Mouse (Mus musculus) CH12.LX (cell line): ENCODE results near the gene E2f3. TPM values are rescaled to one million over a fixed set of nuclear protein-coding genes. Genes with fewer than 3 reads are reported as not detected.

Experiments
- DNase-seq: peaks from one replicate; pipeline ENCODE4 v3.0.0-alpha.2; 2013; ENCODE audit errors: extremely low read depth
- H3K27ac ChIP-seq: 2 replicates; pipeline ENCODE4 v1.5.1; 2012; ENCODE audit warnings: low read depth, mild to moderate bottlenecking, control low read depth, moderate library complexity; ENCODE audit not compliant: insufficient read depth
- H3K27me3 ChIP-seq: replicated peaks from 2 replicates; pipeline ENCODE3; 2012; ENCODE audit warnings: inconsistent platforms
- H3K36me3 ChIP-seq, 2 experiments: replicated peaks in 1 of 2; 2 replicates each; pipeline versions ENCODE3 to v1.6.1; 2012; ENCODE audit warnings: inconsistent platforms in 1 of 2, low read length in 1 of 2, mild to moderate bottlenecking in 1 of 2, mixed read lengths in 1 of 2, moderate library complexity in 1 of 2; ENCODE audit not compliant: control insufficient read depth in 1 of 2, insufficient read depth in 1 of 2
- H3K4me1 ChIP-seq, 2 experiments: 2 replicates each; pipeline ENCODE4 v1.6.1; 2012; ENCODE audit warnings: inconsistent platforms in 1 of 2, moderate library complexity in 1 of 2; ENCODE audit not compliant: insufficient read depth in 2 of 2, control insufficient read depth in 1 of 2
- H3K4me2 ChIP-seq: 2 replicates; pipeline ENCODE4 v1.6.1; 2012; ENCODE audit warnings: low read depth, mild to moderate bottlenecking, control low read depth; ENCODE audit not compliant: poor library complexity, insufficient read depth, severe bottlenecking
- H3K4me3 ChIP-seq, 3 experiments: fragments of 150-350 bp in 1 of 3; sonication (generic) in 1 of 3; replicated peaks in 1 of 3; 2 replicates each; pipeline versions ENCODE3 to v1.5.1; 2011 to 2012; ENCODE audit warnings: low read depth in 2 of 3, low read length in 2 of 3, mild to moderate bottlenecking in 2 of 3, moderate library complexity in 2 of 3, control low read depth in 1 of 3, improper control_type of control experiment in 1 of 3, inconsistent platforms in 1 of 3, mixed read lengths in 1 of 3; ENCODE audit not compliant: poor library complexity in 1 of 3
- H3K79me2 ChIP-seq: replicated peaks from 2 replicates; pipeline ENCODE4 v1.6.1; 2012; ENCODE audit warnings: mild to moderate bottlenecking, moderate library complexity; ENCODE audit not compliant: control insufficient read depth, poor library complexity, insufficient read depth, severe bottlenecking; ENCODE audit errors: extremely low read depth
- H3K9ac ChIP-seq: 2 replicates; pipeline ENCODE4 v1.6.1; 2012; ENCODE audit warnings: low read depth, mild to moderate bottlenecking, control low read depth, moderate library complexity; ENCODE audit not compliant: insufficient read depth
- H3K9me3 ChIP-seq: replicated peaks from 2 replicates; pipeline ENCODE3; 2012; ENCODE audit warnings: low read length, inconsistent platforms, mixed read lengths
- BHLHE40 ChIP-seq: IDR thresholded peaks from 2 replicates; pipeline ENCODE4 v1.6.1; 2011; ENCODE audit warnings: mild to moderate bottlenecking, low read depth, low read length, improper control_type of control experiment
- CHD1 ChIP-seq: IDR thresholded peaks from 2 replicates; pipeline ENCODE4 v1.6.1; 2012; ENCODE audit warnings: low read depth, low read length, improper control_type of control experiment, inconsistent platforms
- CHD2 ChIP-seq: IDR thresholded peaks from 2 replicates; pipeline ENCODE4 v1.6.1; 2011; ENCODE audit warnings: low read length, improper control_type of control experiment
- CTCF ChIP-seq, 2 experiments: IDR thresholded peaks in 1 of 2; conservative IDR thresholded peaks in 1 of 2; 2 replicates each; pipeline ENCODE4 v1.5.1; 2011 to 2012; ENCODE audit warnings: low read depth in 2 of 2, low read length in 2 of 2, improper control_type of control experiment in 1 of 2, inconsistent platforms in 1 of 2, mild to moderate bottlenecking in 1 of 2, moderate library complexity in 1 of 2
- E2F4 ChIP-seq: IDR thresholded peaks from 2 replicates; pipeline ENCODE4 v1.6.1; 2011; ENCODE audit warnings: low read depth, low read length, improper control_type of control experiment; ENCODE audit not compliant: insufficient replicate concordance
- ELF1 ChIP-seq: IDR thresholded peaks from 2 replicates; pipeline ENCODE4 v1.6.1; 2014; ENCODE audit warnings: low read depth, mild to moderate bottlenecking, inconsistent platforms, low read length, improper control_type of control experiment
- EP300 ChIP-seq: IDR thresholded peaks from 2 replicates; pipeline ENCODE4 v1.6.1; 2011; ENCODE audit warnings: low read length, improper control_type of control experiment
- ETS1 ChIP-seq: conservative IDR thresholded peaks from 2 replicates; pipeline ENCODE4 v1.6.1; 2012; ENCODE audit warnings: low read depth, mild to moderate bottlenecking, inconsistent platforms, low read length, improper control_type of control experiment, moderate library complexity
- HCFC1 ChIP-seq: IDR thresholded peaks from 2 replicates; pipeline ENCODE4 v1.6.1; 2012; ENCODE audit warnings: low read depth, mild to moderate bottlenecking, inconsistent platforms, low read length, improper control_type of control experiment
- IRF4 ChIP-seq: IDR thresholded peaks from 2 replicates; pipeline ENCODE4 v1.6.1; 2014; ENCODE audit warnings: low read depth, mild to moderate bottlenecking, inconsistent platforms, low read length, improper control_type of control experiment
- JUN ChIP-seq: IDR thresholded peaks from 2 replicates; pipeline ENCODE4 v1.6.1; 2011; ENCODE audit warnings: low read depth, mild to moderate bottlenecking, low read length, improper control_type of control experiment, moderate library complexity; ENCODE audit not compliant: insufficient read depth
- JUND ChIP-seq: conservative IDR thresholded peaks from 2 replicates; pipeline ENCODE4 v1.6.1; 2011; ENCODE audit warnings: low read depth, low read length, improper control_type of control experiment
- KAT2A ChIP-seq: IDR thresholded peaks from 2 replicates; pipeline ENCODE4 v1.6.1; 2012; ENCODE audit warnings: low read length, improper control_type of control experiment, inconsistent platforms; ENCODE audit not compliant: insufficient replicate concordance
- MAFK ChIP-seq: IDR thresholded peaks from 2 replicates; pipeline ENCODE4 v1.6.1; 2011; ENCODE audit warnings: low read length, improper control_type of control experiment; ENCODE audit not compliant: insufficient replicate concordance
- MEF2A ChIP-seq: IDR thresholded peaks from 2 replicates; pipeline ENCODE4 v1.6.1; 2014; ENCODE audit warnings: low read depth, mild to moderate bottlenecking, inconsistent platforms, low read length, improper control_type of control experiment, borderline replicate concordance
- MXI1 ChIP-seq: IDR thresholded peaks from 2 replicates; pipeline ENCODE4 v1.6.1; 2011; ENCODE audit warnings: mild to moderate bottlenecking, low read depth, low read length, improper control_type of control experiment
- NELFE ChIP-seq: IDR thresholded peaks from 2 replicates; pipeline ENCODE4 v1.6.1; 2011; ENCODE audit warnings: low read depth, low read length, improper control_type of control experiment
- NRF1 ChIP-seq: IDR thresholded peaks from 2 replicates; pipeline ENCODE4 v1.6.1; 2014; ENCODE audit warnings: low read depth, mild to moderate bottlenecking, inconsistent platforms, low read length, improper control_type of control experiment, moderate library complexity
- POLR2A ChIP-seq: IDR thresholded peaks from 2 replicates; pipeline ENCODE4 v1.6.1; 2011; ENCODE audit warnings: low read depth, mild to moderate bottlenecking, improper control_type of control experiment, low read length
- POLR2AphosphoS2 ChIP-seq: IDR thresholded peaks from 2 replicates; pipeline ENCODE4 v1.6.1; 2011; ENCODE audit warnings: low read depth, low read length, improper control_type of control experiment
- RAD21 ChIP-seq: IDR thresholded peaks from 2 replicates; pipeline ENCODE4 v1.6.1; 2011; ENCODE audit warnings: low read depth, mild to moderate bottlenecking, low read length, improper control_type of control experiment, moderate library complexity
- RCOR1 ChIP-seq: conservative IDR thresholded peaks from 2 replicates; pipeline ENCODE4 v1.6.1; 2012; ENCODE audit warnings: low read depth, mild to moderate bottlenecking, inconsistent platforms, low read length, improper control_type of control experiment
- SIN3A ChIP-seq: IDR thresholded peaks from 2 replicates; pipeline ENCODE4 v1.6.1; 2012; ENCODE audit warnings: low read length, improper control_type of control experiment, inconsistent platforms
- SMC3 ChIP-seq: IDR thresholded peaks from 2 replicates; pipeline ENCODE4 v1.6.1; 2011; ENCODE audit warnings: low read depth, low read length, improper control_type of control experiment
- TBP ChIP-seq: conservative IDR thresholded peaks from 2 replicates; pipeline ENCODE4 v1.6.1; 2011; ENCODE audit warnings: low read depth, low read length, improper control_type of control experiment
- TCF12 ChIP-seq: IDR thresholded peaks from 2 replicates; pipeline ENCODE4 v1.6.1; 2014; ENCODE audit warnings: low read depth, mild to moderate bottlenecking, inconsistent platforms, low read length, improper control_type of control experiment
- UBTF ChIP-seq: IDR thresholded peaks from 2 replicates; pipeline ENCODE4 v1.6.1; 2012; ENCODE audit warnings: low read depth, mild to moderate bottlenecking, inconsistent platforms, low read length, improper control_type of control experiment, moderate library complexity
- USF1 ChIP-seq: IDR thresholded peaks from 2 replicates; pipeline ENCODE4 v1.6.1; 2014; ENCODE audit warnings: low read depth, mild to moderate bottlenecking, inconsistent platforms, low read length, improper control_type of control experiment
- USF2 ChIP-seq: conservative IDR thresholded peaks from 2 replicates; pipeline ENCODE4 v1.6.1; 2011; ENCODE audit warnings: low read depth, low read length, improper control_type of control experiment
- ZC3H11A ChIP-seq: IDR thresholded peaks from 2 replicates; pipeline ENCODE4 v1.6.1; 2012; ENCODE audit warnings: low read depth, mild to moderate bottlenecking, inconsistent platforms, low read length, improper control_type of control experiment
- ZMIZ1 ChIP-seq: IDR thresholded peaks from 2 replicates; pipeline ENCODE4 v1.6.1; 2012; ENCODE audit warnings: low read depth, mild to moderate bottlenecking, inconsistent platforms, low read length, improper control_type of control experiment
- dilution Hi-C: fragments of 300-500 bp; cut with MboI; formaldehyde crosslinking; loops from 2 replicates; pipeline ENCODE4 v1.14.3; 2020; ENCODE audit warnings: low sequenced_read_pairs; ENCODE audit not compliant: extremely low pct_unique_long_range_greater_than_20kb, extremely low pct_ligation_motif_present
- in situ Hi-C: fragments of 300-500 bp; cut with MboI; formaldehyde crosslinking; loops from 3 replicates; pipeline ENCODE4 v1.14.3; 2019; ENCODE audit warnings: low sequenced_read_pairs, low pct_ligation_motif_present, low pct_unique_long_range_greater_than_20kb, mixed read lengths
- polyA plus RNA-seq: library from polyadenylated mRNA; unstranded; fragments of >175 nt; gene quantifications from 2 replicates; pipeline ENCODE4 v1.2.1, GENCODE M21; 2012; ENCODE audit warnings: low read depth; ENCODE audit not compliant: insufficient read length
- total RNA-seq, 2 experiments: library from RNA; depleted of rRNA; stranded (reverse); fragments of 300-350 nt in 1 of 2; fragments of >200 nt in 1 of 2; gene quantifications; 2 replicates each; pipeline ENCODE4 v1.2.3; 2012 to 2014

E2f3 gene
- total and polyA plus RNA-seq, 3 experiments = 7.6 to 20.7 (median 12.9) TPM

DNA sequence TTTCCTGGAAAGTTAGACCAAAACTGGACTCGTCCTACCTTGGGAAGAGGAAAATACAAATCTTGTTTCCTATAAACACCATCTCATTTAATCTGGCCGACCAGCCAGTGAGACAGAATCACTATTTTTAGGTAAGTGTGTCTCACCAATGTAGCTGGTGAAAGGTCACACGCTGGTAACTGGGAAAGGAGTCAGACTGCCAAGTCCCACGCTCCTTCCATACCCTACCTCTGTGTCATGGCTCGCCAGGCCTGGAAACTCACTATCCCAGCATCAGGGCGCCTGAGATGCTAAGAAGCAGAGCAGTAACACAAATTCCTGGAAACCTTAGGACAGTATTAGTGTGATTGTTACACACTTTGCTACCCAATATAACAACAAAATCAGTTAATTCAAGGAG is 12.3 kb downstream of the E2f3 start:
- TF ChIP-seq IRF4 = no peak
- no peak for TF ChIP-seq MAFK
- TF ChIP-seq JUND = no peak
- no peak for TF ChIP-seq SIN3A
- TF ChIP-seq POLR2A = no peak
- TF ChIP-seq RCOR1 = no peak
- no peak for TF ChIP-seq KAT2A
- no peak for TF ChIP-seq E2F4
- TF ChIP-seq HCFC1 = no peak
- no peak for TF ChIP-seq UBTF
- no peak for TF ChIP-seq USF1
- no peak for TF ChIP-seq ZMIZ1
- TF ChIP-seq JUN = no peak
- no peak for TF ChIP-seq RAD21

DNA sequence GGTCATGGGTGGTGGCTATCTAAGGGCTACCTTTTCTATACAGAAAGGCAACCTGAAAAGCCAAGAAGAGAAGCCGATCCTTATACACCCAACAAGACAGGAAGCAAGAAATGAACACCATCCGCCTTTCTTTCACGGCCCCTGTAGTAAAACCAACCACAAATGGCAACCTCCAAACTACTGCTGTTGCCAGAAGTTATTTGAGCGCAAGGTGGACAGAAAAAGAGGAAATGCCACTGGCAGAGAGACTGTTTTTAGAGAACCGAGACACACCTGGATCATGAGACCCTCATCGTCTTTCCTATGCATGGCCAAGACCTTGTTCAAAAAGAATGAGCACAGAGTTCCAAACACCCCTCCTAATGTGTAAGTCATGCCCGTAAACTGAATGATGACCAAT is 15.5 kb downstream of the E2f3 start:
- in situ Hi-C loops (no loop called here), dilution Hi-C loops (no loop called here)
- Histone ChIP-seq H3K79me2 (peaks cover 87% of the 10 kb centered on the region), H3K9me3 (no peaks in the 10 kb centered on the region), H3K9ac (no peak overlapping the region), H3K36me3 (peaks cover 15 to 61% of the 10 kb centered on the region in 2 experiments), H3K4me2 (peak overlapping the region; percentile 64), H3K4me1 (peaks cover 43 to 87% of the 10 kb centered on the region in 2 experiments), H3K4me3 (no peak overlapping the region), H3K27me3 (no peaks in the 10 kb centered on the region), H3K27ac (peak overlapping the region; percentile 20; the same call in 1 of the 2 replicates)
- peak; percentile 80 for DNase-seq
- TF ChIP-seq JUN (peak; percentile 40), MXI1 (0 out of 2 replicates have a peak, but pooled peaks have one; percentile 48), HCFC1 (no peak; the same call in 1 of the 2 replicates), ELF1 (no peak; the same call in 1 of the 2 replicates), IRF4 (peak; percentile 91), RAD21 (no peak; the same call in none of the 2 replicates), EP300 (peak; percentile 97), SMC3 (no peak; the same call in 1 of the 2 replicates), CHD2 (peak; percentile 68), KAT2A (no peak), UBTF (no peak), CTCF (conservative IDR thresholded peaks at IDR 0.05 in 1 of 2, IDR thresholded peaks at IDR 0.05 in 1 of 2; ENCODE audit: low read depth in 2 of 2, low read length in 2 of 2) (no peak), CHD1 (no peak), TCF12 (peak; percentile 88), JUND (0 out of 2 replicates have a peak, but pooled peaks have one; percentile 9), E2F4 (no peak), ZC3H11A (no peak), BHLHE40 (peak; percentile 77), ETS1 (peak; percentile 50), POLR2AphosphoS2 (no peak), NELFE (no peak), USF2 (no peak), TBP (0 out of 2 replicates have a peak, but pooled peaks have one; percentile 46), RCOR1 (peak; percentile 79), MEF2A (peak; percentile 70), NRF1 (no peak), ZMIZ1 (no peak), USF1 (no peak)

More for the DNA sequence above, 12.3 kb downstream of the E2f3 start:
- peaks cover 30 to 95% of the 10 kb centered on the region in 2 experiments for H3K4me1 ChIP-seq
- no peaks in the 10 kb centered on the region for H3K27me3 ChIP-seq
- no peak for DNase-seq
- no peak overlapping the region for H3K27ac ChIP-seq
- dilution Hi-C loops = no loop called here
- peaks cover 8 to 70% of the 10 kb centered on the region in 2 experiments for H3K36me3 ChIP-seq
- no peaks in the 10 kb centered on the region for H3K9me3 ChIP-seq
- no peak overlapping the region for H3K9ac ChIP-seq
- peaks cover 93% of the 10 kb centered on the region for H3K79me2 ChIP-seq
- H3K4me3 ChIP-seq = no peak overlapping the region
- no peak overlapping the region for H3K4me2 ChIP-seq
- in situ Hi-C loops = no loop called here
